Mouse (Mus musculus): Measurements from ENCODE around the gene Ccdc59. TPM values are rescaled to one million over a fixed set of nuclear protein-coding genes. Genes with fewer than 3 reads are reported as not detected.

The Ccdc59 gene
- 10 to 100 TPM; 12.4 to 13.0 TPM for total RNA-seq (2023)

GRCm38 (mm10) chr10:105840928-105841888 is at the start of gene Ccdc59, which contains the start of gene Mettl25:
Ccdc59 (plus strand) TSS chr10:105841067.
Mettl25 (minus strand) TSS chr10:105841380.

Other genes with a start within 250 kb of the Ccdc59 start
- gene Mettl25, start 313 bp downstream of the Ccdc59 start, total RNA-seq (2023) = 1 to 10 TPM; 5.9 to 8.0 TPM